Mouse (Mus musculus) testis, postnatal 14 days (tissue): ENCODE data around the gene 0610012G03Rik.
"Not testable (repeated sequence)": the region's sequence is repeated elsewhere in the genome, so short reads cannot be mapped to it uniquely, and the experiment has no call there.

Experiments
- DNase-seq: peaks from one replicate; pipeline ENCODE4 v3.0.0; 2021; ENCODE audit warnings: low spot score

0610012G03Rik gene

DNA sequence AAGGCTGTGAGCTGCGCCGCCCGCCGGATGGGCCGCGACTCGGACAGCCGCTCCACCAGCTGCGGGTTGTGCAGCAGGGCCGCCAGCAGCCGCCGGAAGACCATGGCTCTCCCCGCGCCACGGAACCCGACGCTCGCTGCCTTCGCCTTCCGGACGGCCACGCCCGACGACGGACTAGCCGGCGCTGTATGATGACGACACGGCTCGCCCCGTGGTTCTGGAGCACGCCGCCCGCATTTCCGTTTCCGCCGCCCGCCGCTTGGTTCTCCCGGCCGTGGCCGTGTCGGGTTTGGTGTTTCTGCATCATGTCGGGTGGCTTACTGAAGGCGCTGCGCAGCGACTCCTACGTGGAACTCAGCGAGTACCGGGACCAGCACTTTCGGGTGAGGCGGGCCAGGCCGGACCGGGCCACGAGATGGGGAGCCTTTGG, at the start of gene 0610012G03Rik, which contains the start of gene Ncbp2:
TSS of gene 0610012G03Rik (minus strand) at position 150 of the 430 bp plus-strand sequence.
TSS of gene Ncbp2 (plus strand) at position 169 of the 430 bp plus-strand sequence.
- peak; percentile 94 for DNase-seq

- DNase-seq = no peak
Observed at GRCm38 (mm10) chr16:31996371-31996770, 48.1 kb upstream of the 0610012G03Rik start.

DNA sequence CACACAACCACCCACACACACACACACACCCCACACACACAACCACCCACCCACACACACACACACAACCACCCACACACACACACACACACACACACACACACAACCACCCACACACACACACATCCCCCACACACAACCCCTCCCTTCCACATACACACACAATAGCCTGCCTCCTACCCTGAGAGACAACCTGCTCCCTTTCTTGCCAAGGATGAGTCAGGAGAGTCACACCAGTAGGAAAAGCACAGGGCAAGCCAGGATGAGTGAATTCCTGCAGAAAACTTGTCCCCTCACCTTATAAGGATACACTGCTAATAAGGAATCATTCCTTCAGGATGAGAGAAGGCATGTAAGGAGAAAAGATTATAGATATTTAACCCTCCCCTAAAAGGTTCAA, 45.7 kb upstream of the 0610012G03Rik start:
- DNase-seq = no peak

- no peak for DNase-seq
Observed at GRCm38 (mm10) chr16:31993195-31993594, 44.9 kb upstream of the 0610012G03Rik start.

DNA sequence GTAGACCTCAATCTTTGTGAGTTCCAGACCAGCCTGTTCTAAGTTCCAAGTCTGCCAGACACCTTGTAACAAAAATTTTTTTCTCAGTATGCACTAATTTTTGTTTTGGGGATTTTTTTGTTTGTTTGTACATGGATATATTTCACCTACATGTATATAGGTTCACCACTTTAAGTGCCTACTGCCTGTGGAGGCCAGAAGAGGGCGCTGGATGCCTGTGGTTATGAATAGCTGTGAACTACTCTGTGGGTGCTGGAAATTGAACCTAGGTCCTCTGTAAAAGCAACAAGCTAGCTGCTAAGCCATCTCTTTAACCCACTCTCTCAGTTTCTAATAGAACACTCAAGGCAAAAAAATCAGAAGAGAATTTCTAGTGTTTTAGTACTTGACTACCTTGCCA, 43.7 kb upstream of the 0610012G03Rik start:
- DNase-seq = no peak

GRCm38 (mm10) chr16:31980946-31981345, 32.7 kb upstream of the 0610012G03Rik start:
- DNase-seq = no peak

- DNase-seq = no peak
Observed at GRCm38 (mm10) chr16:31979501-31979900, 31.2 kb upstream of the 0610012G03Rik start.

DNA sequence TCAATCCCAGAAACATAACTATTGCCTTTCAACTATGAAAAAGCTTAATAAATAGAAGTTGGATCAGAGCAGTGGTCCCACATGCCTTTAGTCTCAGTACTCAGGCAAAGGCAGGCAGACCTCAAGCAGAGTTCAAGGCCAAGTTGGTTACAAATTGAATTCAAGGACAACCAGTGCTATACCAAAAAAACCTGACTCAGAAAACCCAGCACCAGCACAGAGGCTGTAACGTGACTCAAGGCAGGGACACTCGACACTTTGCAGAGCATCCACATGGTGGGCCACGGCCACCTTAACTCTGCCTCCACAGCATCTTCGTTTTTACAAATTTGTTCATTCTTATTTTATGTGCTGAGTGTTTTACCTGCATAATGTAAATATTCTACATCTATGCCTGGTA, 27.0 kb upstream of the 0610012G03Rik start:
- no peak for DNase-seq

GRCm38 (mm10) chr16:31963224-31963623, 14.9 kb upstream of the 0610012G03Rik start:
- DNase-seq = no peak

GRCm38 (mm10) chr16:31947901-31948316, 385 bp downstream of the 0610012G03Rik start:
- DNase-seq = no peak

DNA sequence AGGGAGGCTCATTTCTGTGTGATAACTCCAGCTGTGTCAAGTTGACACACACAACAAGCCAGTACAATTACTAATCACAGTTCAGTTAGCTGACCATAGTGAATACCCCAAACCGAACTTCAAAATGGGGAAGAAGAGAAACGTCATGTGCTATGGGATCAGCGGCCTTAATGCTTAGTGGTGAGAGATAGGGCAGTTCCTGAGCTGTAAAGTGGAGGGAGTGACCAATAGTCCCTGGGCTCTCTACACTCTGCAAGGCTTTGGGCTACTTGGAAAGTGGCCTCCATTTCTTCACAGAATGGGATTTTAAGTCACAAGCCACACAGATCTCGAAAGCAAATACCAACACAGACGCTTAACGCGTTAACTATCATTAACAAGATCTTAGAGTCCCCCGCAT, 961 bp downstream of the 0610012G03Rik start:
- DNase-seq = no peak

GRCm38 (mm10) chr16:31945986-31946385, 2.3 kb downstream of the 0610012G03Rik start:
- DNase-seq = not testable (repeated sequence)

DNA sequence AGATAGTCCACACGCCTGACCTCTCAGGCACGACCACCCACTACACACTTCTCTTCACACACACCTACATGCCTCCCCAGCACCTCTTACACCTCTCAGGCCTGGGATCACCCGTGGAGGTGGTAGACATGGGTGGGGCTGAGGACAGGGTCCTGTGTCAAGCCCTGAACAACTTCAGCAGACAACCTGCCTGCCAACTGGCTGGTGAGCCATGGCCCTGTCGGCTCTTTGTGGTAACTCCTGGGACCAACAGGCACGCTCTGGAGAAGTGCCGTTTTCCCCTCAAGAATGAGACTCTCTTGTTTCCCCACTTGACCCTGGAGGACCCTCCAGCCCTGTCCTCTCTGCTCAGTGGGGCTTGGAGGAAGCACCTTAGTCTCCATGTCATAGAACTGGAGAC, 2.9 kb downstream of the 0610012G03Rik start:
- no peak for DNase-seq

DNA sequence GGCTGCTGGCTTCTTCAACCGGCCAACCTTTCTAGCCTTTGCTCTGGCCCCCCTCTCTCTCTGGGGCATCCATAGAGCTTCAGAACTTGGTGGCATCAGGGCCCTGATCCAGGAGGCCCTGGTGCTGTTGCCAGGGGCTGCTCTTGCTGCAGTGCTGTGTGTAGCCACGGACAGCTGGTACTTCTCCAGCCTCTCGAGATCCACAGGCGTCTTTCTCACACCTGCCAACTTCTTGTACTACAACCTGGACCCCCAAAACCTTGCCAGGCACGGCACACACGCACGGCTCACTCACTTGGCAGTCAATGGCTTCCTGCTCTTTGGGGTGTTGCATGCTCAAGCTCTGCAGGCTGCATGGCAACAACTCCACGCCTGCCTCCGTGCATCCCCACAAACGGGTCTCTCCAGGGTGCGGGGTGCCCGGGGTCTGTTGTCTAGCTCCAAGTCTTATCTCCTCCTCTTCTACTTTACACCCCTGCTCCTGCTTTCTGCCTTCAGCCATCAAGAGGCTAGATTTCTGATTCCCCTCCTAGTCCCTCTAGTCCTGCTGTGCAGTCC, 3.5 kb downstream of the 0610012G03Rik start:
- no peak for DNase-seq

DNA sequence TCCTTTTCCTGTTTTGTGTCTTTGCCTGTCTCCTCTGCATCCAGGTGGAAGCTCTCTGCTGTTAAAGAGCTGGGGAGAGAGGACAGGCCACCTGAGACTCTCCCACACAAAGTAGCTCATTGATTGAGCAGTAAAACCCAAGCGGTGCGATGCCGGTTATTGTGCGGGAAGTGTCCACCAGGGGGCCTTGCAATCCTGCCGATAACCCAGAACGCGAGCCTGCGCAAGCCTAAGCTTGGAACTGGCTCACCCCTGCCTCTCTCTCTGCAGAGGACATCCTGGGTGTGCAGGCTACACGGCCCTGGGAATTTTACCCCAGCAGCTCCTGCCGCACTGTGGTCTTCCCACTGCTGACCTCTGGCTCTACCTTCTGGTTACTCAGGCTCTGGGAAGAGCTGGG, 4.3 kb downstream of the 0610012G03Rik start:
- peak; percentile 60 for DNase-seq

- no peak for DNase-seq
Observed at GRCm38 (mm10) chr16:31940586-31940985, 7.7 kb downstream of the 0610012G03Rik start.

DNA sequence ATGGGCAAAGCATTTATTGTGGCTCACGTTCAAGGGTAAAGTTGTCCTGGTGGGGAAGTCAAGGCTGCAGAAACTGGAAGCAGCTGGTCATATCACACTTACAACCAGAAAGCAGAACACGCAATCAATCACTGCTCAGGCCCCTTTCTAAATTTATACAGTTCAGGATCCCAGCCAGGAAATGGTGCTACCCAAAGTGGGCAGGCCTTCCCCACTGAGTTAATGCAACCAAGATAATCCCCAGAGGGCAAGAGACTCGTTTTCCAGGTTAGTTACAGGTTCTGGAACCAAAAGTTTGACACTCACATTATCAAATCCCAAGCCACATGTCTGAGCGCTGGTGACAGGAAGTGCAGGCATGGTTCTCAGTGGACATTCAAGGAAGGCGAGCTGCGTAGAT, 9.4 kb downstream of the 0610012G03Rik start:
- DNase-seq = no peak

DNA sequence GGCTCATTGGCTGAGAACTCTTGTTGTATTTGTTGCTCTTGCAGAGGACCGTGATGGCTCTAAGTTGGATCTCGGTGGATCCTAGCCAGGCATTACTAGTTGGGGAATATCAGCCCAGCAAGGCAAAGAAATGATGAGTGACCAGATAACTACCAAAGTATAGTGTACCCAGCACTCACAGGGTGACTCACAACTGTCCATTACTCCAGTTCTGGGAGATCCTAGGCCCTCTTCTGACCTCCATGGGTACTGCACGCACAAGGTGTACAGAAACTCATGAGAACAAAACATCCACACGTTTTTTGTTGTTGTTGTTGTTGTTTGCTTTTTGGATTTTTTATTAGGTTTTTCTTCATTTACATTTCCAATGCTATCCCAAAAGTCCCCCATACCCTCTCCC, 11.7 kb downstream of the 0610012G03Rik start:
- no peak for DNase-seq

GRCm38 (mm10) chr16:31935091-31935979, 13.0 kb downstream of the 0610012G03Rik start:
- no peak for DNase-seq

DNA sequence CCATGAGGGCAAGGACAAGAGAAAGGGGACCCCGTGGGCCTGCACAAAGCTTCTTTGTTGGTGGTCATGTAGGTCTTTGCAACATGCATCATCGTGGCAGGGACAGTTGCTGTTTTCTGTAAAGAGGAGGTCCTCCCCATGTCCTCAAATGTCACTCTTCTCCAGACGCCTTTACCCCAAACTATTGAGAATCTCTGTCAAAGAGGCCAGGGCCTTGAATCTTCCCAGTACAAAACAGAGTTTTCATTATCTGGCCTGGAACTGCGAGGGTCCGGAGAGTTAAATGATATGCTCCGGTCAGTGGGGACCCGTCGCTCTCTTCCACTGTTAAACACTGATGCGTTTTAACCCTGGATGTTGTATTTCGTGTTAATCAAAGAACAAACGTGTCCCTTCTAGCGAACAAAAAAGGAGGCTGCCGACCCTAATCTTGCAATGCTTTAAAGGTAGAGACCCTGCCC, 13.7 kb downstream of the 0610012G03Rik start:
- DNase-seq = no peak

DNA sequence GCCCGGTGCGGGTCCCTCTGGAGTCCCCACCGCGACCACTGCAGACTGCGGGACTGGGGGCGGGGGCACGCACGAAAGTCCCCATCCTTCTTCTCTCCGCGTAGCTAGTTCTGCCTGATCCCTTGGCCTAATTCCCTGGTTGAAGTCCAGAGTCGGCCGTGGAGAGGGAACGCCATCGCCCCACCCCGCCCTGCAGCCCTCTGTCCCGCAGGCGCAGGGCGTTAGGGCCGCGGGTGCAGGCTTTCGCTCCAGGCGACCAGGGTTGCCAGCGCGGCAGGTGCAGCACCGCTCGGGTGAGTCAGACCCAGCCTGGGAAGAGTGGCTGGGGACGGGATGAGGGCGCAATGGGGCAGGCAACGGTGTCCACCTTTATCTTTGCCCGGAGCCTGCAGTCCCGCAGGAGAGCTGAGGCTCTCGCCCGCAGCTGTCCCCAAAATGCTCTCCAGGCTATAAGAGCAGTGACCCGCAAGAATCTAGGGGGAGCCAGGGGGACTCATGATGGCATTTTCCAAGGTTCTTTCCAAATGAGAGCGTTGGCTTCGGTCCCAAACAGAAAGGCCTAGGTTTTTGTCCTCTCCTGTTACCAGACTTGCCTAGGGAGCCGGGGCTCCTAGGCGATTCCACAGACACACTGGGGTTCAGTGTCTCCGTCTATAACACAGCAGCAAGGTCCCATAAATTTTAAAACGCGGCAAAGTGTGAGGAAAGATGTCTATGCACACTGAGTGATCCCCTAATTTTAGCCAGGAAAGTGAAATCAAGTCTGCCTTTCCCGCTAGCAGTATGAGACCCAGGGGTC, 14.3 kb downstream of the 0610012G03Rik start, which contains the start of gene Pigz:
TSS of gene Pigz (plus strand) at position 101 of the 799 bp plus-strand sequence.
- no peak for DNase-seq
